ENCODE assay signal across 8 mouse cellular contexts in the genomic region with DNA sequence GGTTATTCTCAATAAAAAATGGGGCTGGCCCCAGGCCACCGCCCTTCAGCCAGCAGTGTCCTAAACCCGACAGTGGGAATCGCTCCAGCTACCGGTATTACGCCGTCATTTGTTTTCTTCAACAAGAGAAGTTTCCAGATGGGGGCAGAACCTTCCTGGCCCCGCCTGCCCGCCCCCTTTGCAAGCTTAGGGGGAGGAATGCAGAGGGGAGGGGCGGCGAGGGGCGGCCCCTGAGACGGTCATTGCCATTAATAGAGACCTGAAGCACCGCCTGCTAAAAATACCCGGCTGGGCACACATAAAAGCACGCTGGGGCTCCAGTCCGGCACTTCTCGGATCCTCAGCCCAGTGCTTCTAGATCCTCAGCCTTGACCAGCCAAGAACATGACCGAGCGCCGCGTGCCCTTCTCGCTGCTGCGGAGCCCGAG. TPM values are rescaled to one million over a fixed set of nuclear protein-coding genes. Genes with fewer than 3 reads are reported as not detected.
DNase-seq lines count a peak whose midpoint lies in the region; ATAC-seq and TF ChIP-seq lines count a peak whose summit lies in the region.

A gene (plus strand): TSS at position 245 of the 428 bp plus-strand sequence.

- H3K4me3 ChIP-seq in hindbrain, postnatal 0 days (ENCODE audit: low read length) = peak within 1 kb of the TSS; percentile 26
- H3K4me3 ChIP-seq in liver, adult 2 months (ENCODE audit: insufficient read depth, low read depth, low read length) = peak within 1 kb of the TSS; percentile 66

- peak; percentile 50; the same call in 1 of the 2 replicates for ATAC-seq in hindbrain, postnatal 0 days

- peak; percentile 69 for TF ChIP-seq POLR2A in liver, adult 2 months (IDR thresholded peaks at IDR 0.05; ENCODE audit: extremely low read depth, insufficient read depth, low read length)

- no peaks in the 10 kb centered on the region for H3K9me3 ChIP-seq in hindbrain, postnatal 0 days (ENCODE audit: low read length)

- peak within 1 kb of the TSS; percentile 50 for H3K4me2 ChIP-seq in hindbrain, postnatal 0 days (ENCODE audit: low read depth, low read length)

- intact Hi-C loops in gastrocnemius, postnatal 14 days (cut with DNase I; ENCODE audit: low total_unique reads) = no loop called here

- H3K36me3 ChIP-seq in hindbrain, postnatal 0 days (ENCODE audit: insufficient read depth, low read length) = no peaks in the 10 kb centered on the region
- no peaks in the 10 kb centered on the region for H3K36me3 ChIP-seq in liver, adult 2 months (ENCODE audit: control insufficient read depth, insufficient read depth, low read length)

- peak; percentile 24 for DNase-seq in cerebellum, adult 11-12 months
- DNase-seq in cerebellum, adult 11 months = no peak
- DNase-seq in adrenal gland, postnatal 4 days (ENCODE audit: low spot score in 2 of 2) = no peak
- peak; percentile 86 for DNase-seq in gastrocnemius, postnatal 14 days
- DNase-seq in hindbrain, postnatal 0 days (ENCODE audit: low spot score) = peak; percentile 46
- peak; percentile 92 for DNase-seq in liver, adult 2 months (ENCODE audit: extremely low read depth, low read depth, low spot score)
- DNase-seq in neural tube, embryonic 10.5 days (ENCODE audit: extremely low spot score, low spot score) = peak; percentile 54
- no peak for DNase-seq in right cerebral cortex, postnatal 4 days

- under 1% methylated on average over 24 of the region's 24 CpGs for WGBS in hindbrain, postnatal 0 days
- under 1% methylated on average over 24 of the region's 24 CpGs for WGBS in liver, adult 2 months

- peak within 1 kb of the TSS; percentile 30; the same call in 1 of the 2 replicates for H3K9ac ChIP-seq in hindbrain, postnatal 0 days (replicated peaks; ENCODE audit: low read length)
- H3K9ac ChIP-seq in liver, adult 2 months (ENCODE audit: low read depth, low read length) = peak within 1 kb of the TSS; percentile 77

- H3K79me2 ChIP-seq in liver, adult 2 months (ENCODE audit: control insufficient read depth, insufficient read depth, low read length) = no peaks in the 10 kb centered on the region

- no peak for TF ChIP-seq CTCF in hindbrain, postnatal 0 days (IDR thresholded peaks at IDR 0.05; ENCODE audit: low read depth)
- no peak for TF ChIP-seq CTCF in liver, adult 2 months (IDR thresholded peaks at IDR 0.05; ENCODE audit: low read depth, low read length)

- H3K4me1 ChIP-seq in hindbrain, postnatal 0 days (ENCODE audit: insufficient read depth, low read length) = no peaks in the 10 kb centered on the region
- 0 out of 2 replicates have a peak, but pooled peaks cover 2% of the 10 kb centered on the region for H3K4me1 ChIP-seq in liver, adult 2 months (ENCODE audit: control insufficient read depth, insufficient read depth, low read length)

- peaks cover 3% of the 10 kb centered on the region; the same call in 1 of the 2 replicates for H3K27me3 ChIP-seq in hindbrain, postnatal 0 days (ENCODE audit: insufficient read depth, low read length)
- no peaks in the 10 kb centered on the region for H3K27me3 ChIP-seq in liver, adult 2 months (ENCODE audit: control insufficient read depth, insufficient read depth, low read length)

- H3K27ac ChIP-seq in hindbrain, postnatal 0 days = no peak within 1 kb of the TSS
- peak within 1 kb of the TSS; percentile 40 for H3K27ac ChIP-seq in liver, adult 2 months (replicated peaks; ENCODE audit: insufficient read depth, low read depth, low read length)

RNA-seq across cellular contexts. Expression of the gene that starts here (rescaled TPM):
- 10 to 100 TPM; 49.4 to 56.5 TPM for total RNA-seq in adrenal gland, postnatal 4 days (2021)
- total RNA-seq in gastrocnemius, postnatal 14 days (2021) = 100 to 1,000 TPM; 257 to 459 TPM
- 29.4 and 29.6 TPM in 2 replicates for total RNA-seq in hindbrain, postnatal 0 days (2014; rRNA removed)
- polyA plus RNA-seq in hindbrain, postnatal 0 days (2015; fragmentation: Nextera tagmentation; extraction: Ambion mirVana) = 28.0 and 30.0 TPM in 2 replicates
- 18.9 and 19.5 TPM in 2 replicates for total RNA-seq in liver, adult 2 months (2014; rRNA removed)
- polyA plus RNA-seq in liver, adult 2 months (2012; rRNA removed) = 10.9 and 24.3 TPM in 2 replicates

Comparison
In these comparisons a context has a peak if more than half of its experiments do, and no peak if none do; other contexts are left out.
1. DNase-seq: peak in cerebellum, adult 11-12 months (single experiment), gastrocnemius, postnatal 14 days (single experiment), hindbrain, postnatal 0 days (single experiment), liver, adult 2 months (single experiment) and neural tube, embryonic 10.5 days (single experiment); none in cerebellum, adult 11 months (single experiment), adrenal gland, postnatal 4 days (0 of 2) and right cerebral cortex, postnatal 4 days (single experiment).